Mouse (Mus musculus) hindbrain, embryonic 16.5 days (tissue): ENCODE measurements around the gene Gm28047. TPM values are rescaled to one million over a fixed set of nuclear protein-coding genes. Genes with fewer than 3 reads are reported as not detected.
A peak's percentile ranks its signal among the peaks of the same experiment; 100 is the strongest.
"Not testable (repeated sequence)": the region's sequence is repeated elsewhere in the genome, so short reads cannot be mapped to it uniquely, and the experiment has no call there.

ENCODE experiments used
- ATAC-seq: fragments of 200-750 bp; cut with Nextera tagmentation; 2 replicates; pipeline ENCODE4 v1.8.0; 2017; ENCODE audit warnings: moderate TSS enrichment, moderate library complexity
- H3K27ac ChIP-seq: fragments of 300-500 bp; sonication (generic); 2 replicates; pipeline ENCODE4 v1.5.1; 2014; ENCODE audit warnings: low read depth, mild to moderate bottlenecking, control low read depth, low read length, moderate library complexity
- H3K27me3 ChIP-seq: fragments of 300-500 bp; sonication (generic); replicated peaks from 2 replicates; pipeline ENCODE4 v1.6.1; 2014; ENCODE audit warnings: low read length; ENCODE audit not compliant: control insufficient read depth, insufficient read depth
- H3K36me3 ChIP-seq: fragments of 300-500 bp; sonication (generic); 2 replicates; pipeline ENCODE4 v1.6.1; 2014; ENCODE audit warnings: mild to moderate bottlenecking, low read length, moderate library complexity, mixed read lengths; ENCODE audit not compliant: control insufficient read depth, insufficient read depth
- H3K4me1 ChIP-seq: fragments of 300-500 bp; sonication (generic); 2 replicates; pipeline ENCODE4 v1.6.1; 2014; ENCODE audit warnings: low read depth, low read length; ENCODE audit not compliant: control insufficient read depth, insufficient read depth
- H3K4me2 ChIP-seq: fragments of 300-500 bp; sonication (generic); 2 replicates; pipeline ENCODE4 v1.6.1; 2014; ENCODE audit warnings: mild to moderate bottlenecking, low read length, control low read depth, moderate library complexity
- H3K4me3 ChIP-seq: fragments of 300-500 bp; sonication (generic); 2 replicates; pipeline ENCODE4 v1.5.1; 2014; ENCODE audit warnings: mild to moderate bottlenecking, low read length, control low read depth, moderate library complexity
- H3K9ac ChIP-seq: fragments of 300-500 bp; sonication (generic); 2 replicates; pipeline ENCODE4 v1.6.1; 2014; ENCODE audit warnings: low read depth, mild to moderate bottlenecking, control low read depth, low read length, moderate library complexity
- H3K9me3 ChIP-seq: fragments of 300-500 bp; sonication (generic); 2 replicates; pipeline ENCODE4 v1.6.1; 2014; ENCODE audit warnings: mild to moderate bottlenecking, low read length, moderate library complexity; ENCODE audit not compliant: control insufficient read depth
- WGBS: fragments of 180-500 bp; shearing (Covaris S2); extraction: QIAGEN DNeasy Blood & Tissue Kit; methylation state at CpG from one replicate; pipeline ENCODE4 v1.1.7; 2014; 5-methylcytosine and 5-hydroxymethylcytosine counted together
- polyA plus RNA-seq: library from polyadenylated mRNA; unstranded; fragments of >200 nt; fragmentation: Nextera tagmentation; extraction: Ambion mirVana; gene quantifications from 2 replicates; pipeline ENCODE4 v1.2.1, GENCODE M21; 2015

Gm28047 gene
- polyA plus RNA-seq, 1 experiment from 2014 or later, result not detected

GRCm38 (mm10) chr15:102663825-102664224, 39.0 kb upstream of the Gm28047 start:
- Histone ChIP-seq H3K4me3 (no peak overlapping the region), H3K9me3 (no peaks in the 10 kb centered on the region), H3K4me2 (no peak overlapping the region), H3K27me3 (no peaks in the 10 kb centered on the region), H3K36me3 (peaks cover 26% of the 10 kb centered on the region), H3K27ac (no peak overlapping the region), H3K9ac (no peak overlapping the region), H3K4me1 (no peaks in the 10 kb centered on the region)
- no peak for ATAC-seq
- 87% methylated on average over 8 of the region's 8 CpGs for whole genome bisulfite sequencing

DNA sequence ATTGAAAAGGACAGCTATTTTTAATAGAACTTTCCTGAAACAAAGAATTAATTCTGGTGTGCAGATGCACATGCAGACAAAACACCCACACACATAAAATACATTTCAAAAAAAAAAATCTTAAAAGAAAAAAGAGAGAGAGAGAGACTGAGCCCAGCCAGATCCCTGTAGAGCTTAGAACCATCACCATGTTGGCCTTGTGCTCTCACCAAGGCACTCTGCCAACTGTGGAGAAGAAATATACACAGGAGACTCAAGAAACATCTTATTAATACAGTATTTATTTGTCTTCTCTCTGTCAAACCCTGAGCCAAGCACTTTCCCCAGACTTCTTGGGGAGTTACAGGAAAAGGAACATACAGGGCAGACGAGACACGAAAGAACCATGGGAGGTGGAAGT, 37.7 kb upstream of the Gm28047 start:
- H3K36me3 ChIP-seq, result peaks cover 26% of the 10 kb centered on the region
- no CpG with 5 or more reads among the region's 2 CpGs for WGBS
- not testable (repeated sequence) for ATAC-seq

GRCm38 (mm10) chr15:102657926-102658381, 33.1 kb upstream of the Gm28047 start:
- Histone ChIP-seq H3K9ac (no peak overlapping the region), H3K4me3 (no peak overlapping the region), H3K9me3 (no peaks in the 10 kb centered on the region), H3K27ac (peak overlapping the region; percentile 84), H3K36me3 (peaks cover 3% of the 10 kb centered on the region), H3K4me2 (no peak overlapping the region), H3K4me1 (no peaks in the 10 kb centered on the region), H3K27me3 (no peaks in the 10 kb centered on the region)
- 66% methylated on average over 3 of the region's 3 CpGs for WGBS
- no peak for ATAC-seq

More for the DNA sequence above, 37.7 kb upstream of the Gm28047 start:
- not testable (repeated sequence) for H3K4me1 ChIP-seq, H3K4me3 ChIP-seq, H3K27me3 ChIP-seq, H3K9ac ChIP-seq, H3K9me3 ChIP-seq, H3K27ac ChIP-seq, H3K4me2 ChIP-seq

DNA sequence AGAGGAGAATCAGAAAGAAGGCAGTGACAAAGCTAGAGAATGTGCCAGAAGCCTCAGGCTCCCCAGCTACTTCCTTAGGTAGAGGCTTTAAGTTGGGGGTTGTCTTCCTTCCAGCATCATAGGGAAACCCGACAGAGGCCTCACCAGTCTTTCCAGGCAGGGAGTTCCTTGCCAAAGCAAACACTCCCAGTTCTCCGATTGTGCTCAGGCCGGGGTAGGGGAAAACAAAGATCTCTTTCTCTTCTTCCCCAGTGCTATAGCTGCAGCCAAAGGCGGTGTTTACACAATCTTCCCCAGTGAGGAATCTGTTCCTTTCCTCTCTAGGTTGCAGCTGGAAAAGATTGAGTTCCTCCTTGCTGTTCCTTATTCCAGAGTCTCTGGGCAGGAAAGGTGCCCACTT, 31.8 kb upstream of the Gm28047 start:
- no peaks in the 10 kb centered on the region for H3K9me3 ChIP-seq
- 9% methylated on average over 4 of the region's 4 CpGs for WGBS
- no peaks in the 10 kb centered on the region for H3K4me1 ChIP-seq
- peak overlapping the region; percentile 84 for H3K27ac ChIP-seq
- peak; percentile 79 for ATAC-seq
- H3K4me3 ChIP-seq, result no peak overlapping the region
- no peaks in the 10 kb centered on the region for H3K27me3 ChIP-seq
- H3K9ac ChIP-seq, result no peak overlapping the region
- no peak overlapping the region for H3K4me2 ChIP-seq
- peaks cover 2% of the 10 kb centered on the region; the same call in 1 of the 2 replicates for H3K36me3 ChIP-seq

GRCm38 (mm10) chr15:102651928-102652660, 27.2 kb upstream of the Gm28047 start:
- not testable (repeated sequence) for H3K27me3 ChIP-seq, H3K4me3 ChIP-seq, H3K27ac ChIP-seq, ATAC-seq, H3K4me1 ChIP-seq, H3K36me3 ChIP-seq, H3K4me2 ChIP-seq, H3K9me3 ChIP-seq, H3K9ac ChIP-seq
- WGBS, result 86% methylated on average over 8 of the region's 9 CpGs

DNA sequence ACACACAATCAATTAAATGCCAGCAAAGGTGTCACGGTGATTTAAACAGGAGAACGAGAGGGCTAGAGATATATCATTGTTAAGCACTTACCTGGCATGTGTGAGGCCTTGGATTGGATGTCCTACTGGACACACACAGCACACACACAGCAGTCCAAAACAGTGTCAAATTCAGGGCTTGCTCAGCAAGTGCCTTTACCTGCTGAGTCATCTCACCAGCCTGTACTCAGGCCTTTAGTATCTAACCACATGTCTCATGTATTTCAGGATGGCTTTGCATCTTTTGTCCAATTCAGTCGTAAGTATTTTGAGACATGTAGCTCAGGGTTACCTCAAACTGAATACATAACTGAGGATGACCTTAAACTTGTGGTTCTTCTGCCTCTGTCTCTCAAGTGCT, 26.2 kb upstream of the Gm28047 start:
- H3K9ac ChIP-seq, result no peak overlapping the region
- no peaks in the 10 kb centered on the region for H3K9me3 ChIP-seq
- WGBS, result 84% methylated on average over 3 of the region's 3 CpGs
- H3K27ac ChIP-seq, result no peak overlapping the region
- ATAC-seq, result no peak
- H3K4me3 ChIP-seq, result no peak overlapping the region
- H3K4me2 ChIP-seq, result no peak overlapping the region
- no peaks in the 10 kb centered on the region for H3K36me3 ChIP-seq
- no peaks in the 10 kb centered on the region for H3K4me1 ChIP-seq
- H3K27me3 ChIP-seq, result no peaks in the 10 kb centered on the region

- ATAC-seq, result no peak
- H3K4me1 ChIP-seq, result no peaks in the 10 kb centered on the region
- WGBS, result 86% methylated on average over 3 of the region's 3 CpGs
These were observed 10.9 kb upstream of the Gm28047 start for GRCm38 (mm10) chr15:102635817-102636216.

GRCm38 (mm10) chr15:102634684-102635083, 9.8 kb upstream of the Gm28047 start:
- no peak for ATAC-seq
- no peaks in the 10 kb centered on the region for H3K36me3 ChIP-seq
- no peaks in the 10 kb centered on the region for H3K4me1 ChIP-seq
- no peak overlapping the region for H3K4me3 ChIP-seq
- H3K27me3 ChIP-seq, result no peaks in the 10 kb centered on the region
- H3K9me3 ChIP-seq, result no peaks in the 10 kb centered on the region
- H3K4me2 ChIP-seq, result no peak overlapping the region
- H3K9ac ChIP-seq, result no peak overlapping the region
- no peak overlapping the region for H3K27ac ChIP-seq
- 97% methylated on average over 8 of the region's 8 CpGs for WGBS

More at GRCm38 (mm10) chr15:102635817-102636216, 10.9 kb upstream of the Gm28047 start:
- no peaks in the 10 kb centered on the region for H3K27me3 ChIP-seq
- no peaks in the 10 kb centered on the region for H3K9me3 ChIP-seq
- H3K4me3 ChIP-seq, result no peak overlapping the region
- H3K36me3 ChIP-seq, result no peaks in the 10 kb centered on the region
- H3K4me2 ChIP-seq, result no peak overlapping the region
- no peak overlapping the region for H3K9ac ChIP-seq
- H3K27ac ChIP-seq, result no peak overlapping the region

DNA sequence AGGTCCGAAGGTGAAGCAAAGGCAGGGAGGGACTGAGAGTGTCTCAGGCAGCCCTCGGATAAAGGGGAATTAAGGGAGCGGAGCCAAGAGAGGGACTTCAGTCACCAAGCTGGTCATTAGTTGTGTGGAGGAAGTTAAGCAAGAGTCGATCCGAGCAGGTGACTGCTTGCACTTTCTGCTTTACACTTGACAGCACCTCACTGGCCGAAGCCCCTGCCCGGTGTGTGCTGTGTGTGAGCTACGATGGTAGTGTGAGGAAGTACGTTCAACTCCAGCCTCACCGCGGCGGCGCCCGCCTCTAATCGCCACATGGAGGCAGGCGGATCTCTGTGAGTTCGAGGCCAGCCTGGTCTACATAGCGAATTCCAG, 804 bp upstream of the Gm28047 start:
- H3K4me3 ChIP-seq, result peak overlapping the region; percentile 82
- H3K4me1 ChIP-seq, result peaks cover 14% of the 10 kb centered on the region
- peak overlapping the region; percentile 99 for H3K27ac ChIP-seq
- H3K27me3 ChIP-seq, result no peaks in the 10 kb centered on the region
- no peaks in the 10 kb centered on the region for H3K36me3 ChIP-seq
- no peaks in the 10 kb centered on the region for H3K9me3 ChIP-seq
- under 1% methylated on average over 18 of the region's 18 CpGs for WGBS
- H3K9ac ChIP-seq, result peak overlapping the region; percentile 83
- peak overlapping the region; percentile 79 for H3K4me2 ChIP-seq
- peak; percentile 7; the same call in 1 of the 2 replicates for ATAC-seq
